Mouse (Mus musculus) cerebellum, adult (tissue): Measurements from ENCODE around the gene Gpsm2.
"Not testable (repeated sequence)": the region's sequence is repeated elsewhere in the genome, so short reads cannot be mapped to it uniquely, and the experiment has no call there.

Experiments used
- ATAC-seq: cut with Nextera tagmentation; 2 replicates; pipeline ENCODE4 v1.9.2; 2017; ENCODE audit warnings: mild to moderate bottlenecking, moderate library complexity, mixed read lengths; ENCODE audit not compliant: insufficient number of reproducible peaks, low FRiP score, low TSS enrichment

Gpsm2 gene

DNA sequence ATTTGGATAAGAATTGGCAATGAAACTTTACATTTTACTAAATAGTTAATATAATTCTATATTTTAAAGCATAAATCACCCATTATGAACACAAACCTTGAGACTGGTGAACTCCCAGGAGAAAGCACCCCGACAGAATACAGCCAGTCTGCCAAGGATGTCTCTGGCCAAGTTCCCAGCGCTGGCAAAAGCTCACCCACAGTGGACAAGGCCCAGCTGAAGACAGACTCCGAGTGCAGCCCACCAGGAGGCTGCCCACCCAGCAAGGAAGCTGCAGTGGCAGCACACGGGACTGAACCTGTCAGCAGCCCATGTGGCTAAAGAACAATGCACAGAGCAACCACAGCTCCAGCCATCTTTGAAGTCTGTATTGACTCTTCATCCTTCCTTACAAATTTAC is 45.5 kb downstream of the Gpsm2 start:
- ATAC-seq, result no peak

DNA sequence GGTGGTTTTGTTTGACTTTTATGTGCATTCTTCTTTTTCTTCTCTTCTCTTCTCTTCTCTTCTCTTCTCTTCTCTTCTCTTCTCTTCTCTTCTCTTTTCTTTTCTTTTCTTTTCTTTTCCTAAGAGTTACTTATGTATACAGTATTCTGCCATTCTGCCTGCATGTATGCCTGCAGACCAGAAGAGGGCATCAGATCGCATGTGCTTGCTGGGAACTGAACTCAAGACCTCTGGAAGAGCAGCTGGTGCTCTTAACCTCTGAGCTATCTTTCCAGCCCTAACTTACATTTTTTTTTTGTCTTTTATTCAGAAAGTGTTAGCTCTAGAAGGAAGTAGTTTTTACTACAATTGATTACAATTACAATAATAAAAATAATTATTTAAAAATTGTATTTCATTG is 61.2 kb downstream of the Gpsm2 start:
- no peak for ATAC-seq

DNA sequence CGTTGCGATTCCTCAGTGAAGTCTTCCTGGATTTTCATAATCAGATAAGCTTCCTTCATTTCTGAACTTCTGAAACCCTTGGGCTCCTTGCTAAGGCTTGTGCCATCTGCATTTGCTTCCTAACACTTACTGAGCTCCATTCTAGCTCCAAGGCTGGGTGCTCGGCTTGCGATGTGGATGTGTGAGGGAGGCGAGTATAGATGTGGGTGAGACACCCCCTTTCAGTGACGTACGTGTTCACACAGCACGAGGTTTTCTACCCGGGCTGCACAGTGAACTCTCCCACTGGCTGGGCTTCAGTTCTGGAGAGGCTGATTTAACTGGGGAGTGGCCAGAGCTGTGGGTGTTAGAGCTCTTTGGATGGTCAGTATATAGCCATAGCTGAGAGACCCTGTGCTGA is 63.5 kb downstream of the Gpsm2 start:
- ATAC-seq, result no peak

DNA sequence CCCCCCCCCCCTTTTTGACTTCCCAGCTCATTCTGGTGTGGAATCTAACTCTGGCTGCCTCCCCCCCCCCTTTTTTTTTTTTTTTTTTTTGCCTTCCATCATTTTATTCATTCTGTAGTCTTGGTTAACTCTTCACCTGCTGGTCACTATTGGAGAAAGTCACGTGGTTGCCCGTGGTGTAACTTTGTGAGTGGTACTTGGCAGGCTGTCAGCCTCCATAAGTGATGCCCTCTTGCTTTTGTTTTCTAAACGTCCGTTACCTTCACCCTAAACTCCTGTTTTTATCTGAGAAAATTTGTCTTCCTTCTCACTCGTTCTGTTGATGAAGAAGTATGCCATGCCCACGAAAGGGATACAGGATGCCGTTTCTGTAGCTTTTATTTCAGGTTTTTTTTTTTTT is 66.6 kb downstream of the Gpsm2 start:
- no peak for ATAC-seq

DNA sequence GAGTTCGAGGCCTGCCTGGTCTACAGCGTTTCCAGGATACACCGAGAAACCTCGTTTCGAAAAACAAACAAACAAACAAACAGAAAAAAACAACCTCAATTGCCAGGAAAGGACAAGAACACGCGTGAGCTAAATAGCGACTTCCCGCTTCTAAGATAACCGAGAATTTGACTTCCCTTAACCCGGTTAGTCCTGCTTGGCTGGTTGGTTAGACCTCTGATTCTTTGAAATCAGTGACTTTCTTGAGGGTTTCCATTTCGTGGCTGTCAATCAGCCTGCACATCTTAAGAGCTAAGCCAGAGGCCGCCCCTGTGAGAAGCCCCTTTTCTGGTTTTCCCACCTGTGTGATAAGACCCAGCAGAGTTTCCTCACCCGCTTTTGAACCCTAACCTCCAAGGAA is 67.5 kb downstream of the Gpsm2 start:
- ATAC-seq, result no peak

DNA sequence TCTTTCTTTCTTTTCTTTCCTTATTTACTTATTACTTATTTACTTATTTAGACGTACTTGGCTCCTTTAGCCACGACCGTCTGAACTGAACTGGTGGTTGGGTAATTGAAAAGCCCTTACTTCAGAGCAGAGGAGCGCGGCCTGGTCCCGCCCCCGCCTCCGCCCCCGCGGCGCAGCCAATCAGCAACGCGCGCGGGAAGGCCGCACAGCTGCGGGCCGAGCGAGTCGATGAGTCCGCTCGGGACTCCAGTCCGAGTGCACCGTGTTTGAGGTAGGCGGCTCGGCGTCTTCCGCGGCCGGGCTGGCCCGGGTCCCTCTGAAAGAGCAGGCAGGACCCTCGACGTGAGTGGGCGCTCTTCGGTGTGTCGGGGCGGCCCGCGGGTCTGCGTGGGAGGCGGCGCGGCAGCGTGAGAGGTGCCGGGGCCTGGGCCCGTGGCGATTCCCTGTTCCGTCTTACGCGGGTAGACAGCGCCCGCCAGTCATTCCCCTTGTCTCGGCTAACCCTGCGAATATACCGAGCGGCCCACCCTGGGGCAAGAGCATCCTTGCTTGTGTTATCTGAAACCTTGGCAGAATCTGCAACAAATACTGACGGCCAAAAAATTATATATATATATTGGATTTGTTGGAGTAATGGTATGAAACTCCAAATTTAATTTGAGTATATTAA is 68.3 kb downstream of the Gpsm2 start, which contains the start of gene Clcc1:
Gene Clcc1, plus strand, starts transcription at position 204 of the 670 bp plus-strand sequence.
- ATAC-seq, result peak; percentile 98

DNA sequence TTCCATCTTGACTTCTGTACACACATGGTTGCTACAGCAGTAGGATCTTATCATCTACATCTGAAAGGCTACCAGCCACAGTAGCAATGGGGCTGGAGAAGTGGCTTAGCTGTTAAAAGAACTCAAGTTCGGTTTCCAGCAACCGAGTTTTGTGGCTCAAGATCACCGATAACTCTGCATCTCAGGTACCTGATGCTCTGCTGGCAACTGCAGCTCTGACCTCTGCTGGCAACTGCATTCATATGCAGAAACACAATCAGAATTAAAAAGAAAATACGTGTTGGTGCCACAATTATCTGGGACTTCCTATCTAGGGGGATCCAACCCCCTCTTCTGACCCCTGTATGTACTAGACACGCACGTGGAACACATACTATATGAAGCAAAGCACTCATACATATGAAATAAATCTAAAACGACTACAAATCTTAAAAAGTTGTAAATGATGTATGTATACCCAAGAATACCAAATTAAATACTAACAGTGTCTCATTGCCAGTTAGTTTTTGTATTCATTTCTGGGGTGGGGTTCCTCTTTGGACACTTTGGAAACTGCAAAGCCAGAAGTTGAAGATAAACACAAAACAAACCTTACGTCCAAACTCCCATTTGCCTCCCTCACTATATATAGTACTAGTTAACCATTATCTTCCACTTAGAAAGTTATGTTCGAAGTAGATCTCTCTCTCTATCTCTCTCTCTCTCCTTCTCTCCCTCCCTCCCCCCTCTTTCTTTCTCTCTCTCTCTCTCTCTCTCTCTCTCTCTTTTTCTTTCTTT is 69.1 kb downstream of the Gpsm2 start:
- ATAC-seq, result no peak

DNA sequence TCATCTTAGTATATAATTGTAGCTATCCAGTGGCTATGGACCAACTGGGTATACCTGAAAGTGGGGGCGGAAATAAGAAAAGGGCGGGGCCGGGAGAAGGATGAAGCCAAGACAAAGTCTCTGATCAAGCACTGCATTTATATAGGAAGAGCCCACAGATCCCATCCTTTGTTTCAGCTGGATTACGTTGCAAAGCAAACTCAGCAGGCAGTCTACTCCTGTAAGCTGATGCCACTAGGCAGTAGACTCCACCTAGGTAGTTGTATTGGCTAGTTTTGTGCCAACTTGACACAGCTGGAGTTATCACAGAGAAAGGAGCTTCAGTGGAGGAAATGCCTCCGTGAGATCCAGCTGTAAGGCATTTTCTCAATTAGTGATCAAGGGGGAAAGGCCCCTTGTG is 74.4 kb downstream of the Gpsm2 start:
- ATAC-seq, result not testable (repeated sequence)

DNA sequence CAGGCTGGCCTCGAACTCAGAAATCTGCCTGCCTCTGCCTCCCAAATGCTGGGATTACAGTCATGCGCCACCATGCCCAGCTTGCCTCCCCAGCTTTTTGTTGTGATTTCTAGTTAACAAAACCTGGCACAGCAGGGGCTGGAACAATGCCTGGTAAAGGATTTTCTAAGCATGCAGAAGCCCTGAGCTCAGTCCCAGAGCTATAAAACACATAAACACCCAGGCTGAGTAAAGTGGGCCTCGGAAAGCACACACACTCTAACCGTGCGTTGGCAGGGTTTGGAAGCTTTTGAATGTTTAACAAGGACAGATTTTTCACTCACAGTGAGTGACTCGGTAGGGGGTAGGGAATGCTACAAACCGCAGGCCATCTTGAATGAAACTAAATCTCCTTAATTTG is 76.1 kb downstream of the Gpsm2 start:
- ATAC-seq, result no peak

DNA sequence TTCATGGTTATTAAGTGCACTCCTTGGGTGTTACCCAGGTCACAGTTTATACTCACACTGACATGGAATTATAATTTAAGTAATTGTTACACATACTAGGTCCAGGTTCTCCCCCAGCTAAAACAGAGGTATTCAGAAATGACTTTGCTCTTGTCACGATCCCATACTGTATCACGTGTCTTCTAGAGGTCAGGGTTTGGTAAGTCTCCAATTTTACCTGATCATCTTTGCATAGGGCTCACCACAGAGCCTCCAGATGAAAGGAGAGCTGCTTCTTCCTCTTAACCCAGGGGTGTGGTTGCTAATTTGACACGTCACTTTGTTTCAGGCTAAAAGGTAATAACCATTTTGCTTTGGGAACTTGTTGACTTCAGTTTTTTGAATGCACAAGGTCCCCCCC is 77.3 kb downstream of the Gpsm2 start:
- ATAC-seq, result no peak

DNA sequence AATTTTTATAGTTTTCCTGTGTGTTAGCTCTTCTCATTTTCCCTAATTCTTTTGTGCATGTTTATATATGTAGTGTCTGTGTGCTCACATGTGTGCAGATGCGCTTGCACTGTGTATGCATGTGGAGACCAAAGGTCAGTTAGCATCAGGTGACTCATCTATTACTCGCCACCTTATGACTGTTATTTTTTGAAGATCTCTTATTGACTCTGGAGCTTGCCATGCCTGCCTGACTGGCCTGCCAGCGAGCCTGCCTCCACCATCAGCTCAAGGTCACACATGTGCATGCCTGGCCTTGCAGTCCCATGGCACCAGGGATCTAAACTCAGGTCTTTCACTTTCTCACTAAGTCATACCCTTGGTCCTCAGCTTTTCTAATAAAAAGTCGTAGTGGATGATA is 81.1 kb downstream of the Gpsm2 start:
- no peak for ATAC-seq

DNA sequence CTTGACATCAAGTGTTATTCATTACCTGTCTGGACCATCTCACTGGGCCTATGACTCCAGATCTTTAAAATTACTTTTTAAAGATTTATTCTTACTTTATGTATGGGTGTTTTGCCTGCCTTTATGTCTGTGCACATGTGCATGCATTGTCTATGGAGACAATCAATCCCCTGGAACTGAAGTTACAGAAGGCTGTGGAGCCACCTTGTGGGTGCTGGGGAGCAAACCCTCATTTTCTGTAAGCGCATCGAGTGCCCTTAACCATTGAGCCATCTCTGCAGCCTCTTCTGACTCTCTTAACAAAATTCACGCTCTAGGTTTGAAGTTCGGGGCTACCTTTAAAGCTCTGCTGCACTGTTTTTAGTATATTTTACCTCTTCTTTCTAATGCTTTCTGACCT is 82.7 kb downstream of the Gpsm2 start:
- no peak for ATAC-seq

DNA sequence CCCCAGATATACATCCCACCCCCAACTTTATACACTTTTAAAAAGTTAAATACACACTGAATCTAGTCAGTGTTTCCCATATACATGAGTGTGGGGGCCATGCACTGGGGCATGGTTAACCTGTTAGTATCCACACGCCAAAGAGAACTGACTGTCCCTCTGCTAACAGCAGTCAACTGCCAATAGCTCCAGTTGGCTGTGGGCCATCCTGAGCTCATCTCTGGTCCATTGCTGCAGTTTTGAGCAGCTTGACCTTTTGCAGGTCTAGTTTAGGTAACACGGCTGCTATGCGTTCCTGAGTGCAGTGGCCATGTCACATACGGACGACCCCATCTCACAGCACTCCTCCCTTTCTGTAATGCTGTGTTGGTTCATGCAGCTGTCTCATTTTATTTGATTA is 87.3 kb downstream of the Gpsm2 start:
- ATAC-seq, result no peak
